Mouse (Mus musculus) urinary bladder, adult 18-20 months (tissue): ENCODE measurements around the gene Chmp2a.

ENCODE experiments used
- DNase-seq, 2 experiments: peaks; one replicate each; pipeline ENCODE4 v3.0.0; 2022; ENCODE audit warnings: low spot score in 2 of 2, mixed read lengths in 2 of 2

Gene Chmp2a

DNA sequence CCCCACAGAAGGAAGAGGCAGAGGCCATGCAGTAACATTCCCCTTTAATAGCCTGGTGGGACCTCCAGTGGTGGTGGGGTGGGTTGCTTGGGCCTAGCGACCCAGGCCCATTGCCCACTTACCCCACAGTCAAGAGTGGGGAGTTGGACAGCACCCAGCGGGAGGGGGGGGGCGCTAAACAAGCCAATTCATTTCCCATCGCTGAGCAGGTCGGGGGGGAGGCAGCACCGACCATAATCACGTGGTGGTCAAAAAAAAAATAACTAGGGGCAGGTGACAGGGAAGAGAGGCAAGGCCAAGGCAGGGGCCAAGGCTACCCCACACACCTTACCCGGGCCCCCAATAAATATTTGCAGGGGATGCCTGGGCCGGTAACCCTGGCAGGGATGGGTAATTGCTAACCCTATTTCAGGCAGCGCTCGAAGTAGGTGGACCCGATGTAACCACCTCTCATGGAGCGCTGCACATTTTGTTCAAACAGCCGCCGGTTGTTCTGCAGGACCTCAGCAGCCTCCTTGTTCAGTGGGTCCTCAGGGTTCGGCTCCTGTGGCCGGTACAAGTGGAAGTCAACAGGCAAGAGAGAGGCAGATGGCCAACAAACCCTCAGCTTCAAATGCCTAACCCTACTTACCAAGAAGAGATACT, 726 bp upstream of the Chmp2a start:
- no peak for DNase-seq

DNA sequence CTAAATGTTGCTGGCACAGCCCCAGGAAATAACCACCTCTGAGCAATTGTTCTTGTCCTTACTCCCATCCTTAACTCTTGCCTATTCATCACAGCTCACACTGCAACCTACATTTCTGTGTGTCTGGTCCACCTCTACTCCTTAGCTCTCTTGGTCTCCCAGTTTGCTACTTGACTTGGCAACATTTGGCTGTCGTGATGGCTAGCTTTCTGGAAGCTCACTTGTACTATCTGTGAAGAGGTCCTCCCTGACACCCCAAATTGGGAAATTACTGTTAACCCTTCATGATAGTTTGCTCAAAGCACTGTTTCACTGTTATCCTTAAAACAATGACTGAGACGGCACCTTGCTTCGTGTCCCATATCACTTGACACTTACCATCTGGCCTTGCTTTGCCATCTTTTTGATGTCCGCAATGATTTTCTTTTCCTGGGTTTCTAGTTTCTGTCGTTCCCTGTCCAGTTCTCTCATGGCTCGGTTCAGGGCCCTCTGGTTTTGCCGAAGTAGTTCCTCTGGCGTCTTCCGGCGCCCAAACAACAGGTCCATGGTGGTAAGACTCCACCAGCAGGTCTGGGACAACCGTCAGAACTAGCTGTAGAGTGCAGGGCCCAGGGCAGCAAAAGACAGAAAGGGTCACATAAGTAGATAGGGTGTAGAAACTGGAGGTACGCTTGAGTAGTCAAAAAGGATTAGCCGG, 1.0 kb downstream of the Chmp2a start:
- no peak for DNase-seq

DNA sequence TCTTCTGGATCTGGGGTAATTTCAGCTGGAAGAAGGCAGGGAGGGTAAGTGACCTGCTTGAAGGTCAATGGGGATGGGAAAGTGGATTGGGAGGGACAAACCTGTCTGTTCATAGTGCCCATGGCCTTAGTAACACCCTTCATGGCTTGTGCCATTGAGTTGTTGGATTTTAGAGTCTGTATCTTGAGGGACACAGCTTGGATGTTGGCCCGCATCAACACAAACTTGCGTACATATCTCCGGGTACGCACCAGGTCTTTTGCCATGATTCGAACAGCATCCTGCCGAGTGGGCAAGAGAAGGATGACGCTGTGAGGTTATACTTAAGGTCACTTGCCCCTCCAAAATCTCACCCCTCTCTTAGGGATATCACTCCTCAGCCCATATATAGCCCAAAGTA, 2.1 kb downstream of the Chmp2a start:
- DNase-seq, result no peak

DNA sequence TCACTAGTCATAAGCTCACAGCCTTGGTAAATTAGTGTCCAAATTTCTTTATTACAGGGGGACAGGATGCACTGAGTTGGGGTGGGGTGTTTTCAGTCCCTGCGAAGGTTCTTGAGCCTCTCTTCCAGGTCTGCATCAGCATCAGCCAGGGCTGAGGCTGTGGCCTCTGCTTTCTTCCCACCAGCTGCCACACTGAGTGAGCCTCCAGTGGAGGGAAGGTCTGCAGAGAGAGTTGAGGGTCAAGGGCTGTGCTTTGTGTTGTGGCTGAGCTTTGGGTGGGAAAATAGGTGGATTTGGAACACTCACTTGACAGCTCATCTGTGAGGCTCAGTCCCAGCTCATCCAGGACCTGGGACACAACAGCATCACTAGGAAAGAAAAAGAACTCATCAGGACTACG, 2.6 kb downstream of the Chmp2a start:
- DNase-seq, result no peak

- DNase-seq, result no peak
These were observed 3.5 kb downstream of the Chmp2a start for GRCm38 (mm10) chr7:13031069-13031468.

DNA sequence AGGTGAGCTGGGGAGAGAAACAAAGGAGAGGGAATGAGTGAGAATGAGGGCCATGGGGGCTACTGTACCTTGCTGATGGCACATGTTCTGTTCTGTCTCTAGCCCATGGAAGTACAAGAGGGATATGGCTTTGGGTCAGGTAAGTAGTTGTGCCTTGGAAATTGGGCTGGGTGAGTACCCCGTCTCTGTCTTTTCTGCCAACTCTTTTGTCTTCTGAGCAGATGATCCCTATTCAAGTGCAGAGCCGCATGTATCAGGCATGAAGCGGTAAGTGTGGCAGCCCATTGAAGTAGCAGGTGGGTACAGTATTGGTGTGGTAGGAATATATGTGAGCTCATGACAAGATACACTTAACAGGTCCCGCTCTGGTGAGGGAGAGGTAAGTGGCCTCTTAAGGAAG, 5.6 kb downstream of the Chmp2a start:
- DNase-seq, result no peak

- DNase-seq, result no peak
These were observed 9.0 kb downstream of the Chmp2a start for GRCm38 (mm10) chr7:13025511-13026112.

GRCm38 (mm10) chr7:13024805-13025204, 9.8 kb downstream of the Chmp2a start:
- DNase-seq, result peak in 1 of 2 experiments; percentile 54

DNA sequence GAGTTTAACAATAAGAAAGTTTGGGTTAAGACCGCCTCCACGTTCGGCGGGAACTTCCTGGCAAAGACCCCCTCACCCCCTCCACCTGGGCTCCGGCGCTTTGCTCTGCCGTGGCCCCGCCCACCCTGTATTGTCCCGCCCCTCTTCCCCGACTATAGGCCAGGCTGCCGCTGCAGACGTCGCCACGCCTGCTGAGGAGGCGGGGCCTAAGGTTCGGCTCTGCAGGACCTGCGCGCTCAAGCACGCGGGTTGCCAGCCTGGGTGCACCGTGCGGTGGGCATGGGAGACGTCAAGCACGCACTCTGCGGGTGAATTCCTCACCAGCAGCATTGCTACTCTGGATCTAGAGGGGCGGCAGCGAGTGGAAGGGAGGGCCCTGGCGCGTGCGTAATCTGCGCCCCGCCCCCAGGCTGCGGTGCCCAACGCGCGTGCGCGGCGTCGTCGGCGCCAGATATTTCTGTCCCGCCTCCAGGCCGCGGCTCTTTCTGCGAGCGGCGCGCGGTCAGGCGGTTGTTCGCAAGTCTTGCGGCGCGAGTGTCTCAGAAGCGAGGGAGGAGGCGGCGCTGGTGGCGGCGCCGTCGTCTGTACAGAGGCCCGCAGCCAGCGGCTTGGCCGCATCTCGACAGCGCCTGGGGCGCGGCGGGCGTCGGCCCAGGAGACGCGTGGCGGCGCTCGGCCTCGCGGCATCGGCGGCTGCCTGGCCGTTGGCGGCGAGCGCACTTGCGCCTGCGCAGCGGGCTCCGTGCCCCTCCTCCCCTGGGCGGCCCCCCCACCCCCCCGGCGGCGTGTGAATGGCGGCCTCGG, 10.5 kb downstream of the Chmp2a start:
- peak; percentile 86 to 98 for DNase-seq

- DNase-seq, result peak; percentile 69 to 74
These were observed 11.7 kb downstream of the Chmp2a start for GRCm38 (mm10) chr7:13022773-13023535.

GRCm38 (mm10) chr7:13015217-13015616, 19.4 kb downstream of the Chmp2a start:
- no peak for DNase-seq

- no peak for DNase-seq
These were observed 20.2 kb downstream of the Chmp2a start for GRCm38 (mm10) chr7:13014275-13014839.

GRCm38 (mm10) chr7:13013671-13014070, 20.9 kb downstream of the Chmp2a start:
- no peak for DNase-seq

GRCm38 (mm10) chr7:13010005-13010908, 24.4 kb downstream of the Chmp2a start, which contains the start of gene Zbtb45:
TSS of gene Zbtb45 (minus strand) at chr7:13010034.
- no peak for DNase-seq

DNA sequence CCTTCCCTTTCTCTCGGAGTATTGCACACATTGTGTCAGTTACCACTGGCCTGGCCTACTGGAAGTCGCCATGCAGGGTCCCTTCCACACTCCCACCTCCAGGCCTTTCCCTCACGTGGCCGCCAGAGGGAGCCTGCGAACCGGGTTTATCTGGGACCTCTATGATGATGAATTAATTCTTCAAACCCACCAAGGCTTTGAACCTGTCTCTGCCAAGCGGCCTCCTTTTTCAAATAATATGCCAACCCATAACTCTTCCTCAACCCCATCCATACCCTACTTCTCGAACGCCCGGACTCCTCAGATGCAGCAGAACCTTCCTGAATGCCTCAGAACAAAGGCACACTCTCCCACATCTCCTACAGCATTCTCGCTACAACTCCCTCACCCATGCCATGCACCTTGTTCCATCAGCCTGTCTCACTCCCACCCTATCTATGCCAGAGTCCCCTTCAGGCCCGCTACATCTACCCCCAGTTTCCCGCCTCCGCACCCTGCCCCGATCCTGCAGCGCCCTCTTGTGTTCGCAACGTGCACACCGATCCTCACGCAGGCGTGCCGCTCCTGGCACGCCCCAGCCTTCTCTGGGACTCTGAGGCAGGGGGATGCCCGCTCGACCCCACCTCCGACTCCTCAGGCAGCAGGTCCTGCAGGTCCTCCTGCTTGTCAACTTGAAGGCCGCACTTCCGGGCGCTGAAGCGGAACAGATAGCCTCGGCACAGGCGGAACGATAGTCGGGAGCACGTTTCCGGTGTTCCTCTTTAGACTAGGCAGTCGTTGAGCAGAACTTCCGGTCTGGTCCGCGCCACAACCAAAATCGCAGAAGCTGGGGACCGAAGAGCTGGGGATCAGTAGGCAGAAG, 25.2 kb downstream of the Chmp2a start:
- DNase-seq, result peak; percentile 87 to 92

- no peak for DNase-seq
These were observed 27.1 kb downstream of the Chmp2a start for GRCm38 (mm10) chr7:13007341-13008092.

GRCm38 (mm10) chr7:13006531-13006930, 28.1 kb downstream of the Chmp2a start:
- DNase-seq, result no peak

DNA sequence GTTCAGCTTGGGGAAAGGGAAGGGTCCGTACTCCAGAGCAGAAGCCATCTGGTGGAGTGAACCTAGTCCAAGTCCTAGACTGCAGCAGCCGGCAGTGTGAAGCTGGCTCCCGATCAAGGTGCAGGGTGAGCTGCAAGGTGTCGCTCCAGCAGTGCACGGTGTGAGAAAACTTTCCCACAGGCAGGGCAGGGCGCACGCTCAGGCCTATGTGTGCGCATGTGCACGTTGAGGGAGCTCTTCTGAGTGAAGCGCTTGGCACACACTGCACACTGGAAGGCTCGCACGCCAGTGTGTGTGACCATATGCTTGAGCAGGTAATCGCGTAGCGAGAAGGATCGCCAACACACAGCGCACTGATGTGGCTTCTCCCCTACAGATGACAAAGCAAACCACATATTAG, 28.6 kb downstream of the Chmp2a start:
- no peak for DNase-seq
